Mouse (Mus musculus) heart, embryonic 16.5 days (tissue): ENCODE data around the gene Dph6. TPM values are rescaled to one million over a fixed set of nuclear protein-coding genes. Genes with fewer than 3 reads are reported as not detected.
"Not testable (repeated sequence)": the region's sequence is repeated elsewhere in the genome, so short reads cannot be mapped to it uniquely, and the experiment has no call there.

Experiments used
- ATAC-seq: fragments of 200-750 bp; cut with Nextera tagmentation; replicated peaks from 2 replicates; pipeline ENCODE4 v1.8.0; 2017; ENCODE audit warnings: moderate number of reproducible peaks; ENCODE audit not compliant: insufficient read depth, low FRiP score; ENCODE audit errors: extremely low read depth
- H3K27ac ChIP-seq: fragments of 300-500 bp; sonication (generic); 2 replicates; pipeline ENCODE4 v1.5.1; 2014; ENCODE audit warnings: mild to moderate bottlenecking, low read length, control low read depth, moderate library complexity
- H3K27me3 ChIP-seq: fragments of 300-500 bp; sonication (generic); 2 replicates; pipeline ENCODE4 v1.6.1; 2014; ENCODE audit warnings: low read length, mixed read lengths; ENCODE audit not compliant: control insufficient read depth, insufficient read depth
- H3K36me3 ChIP-seq: fragments of 300-500 bp; sonication (generic); 2 replicates; pipeline ENCODE4 v1.6.1; 2014; ENCODE audit not compliant: control insufficient read depth, insufficient read depth
- H3K4me1 ChIP-seq: fragments of 300-500 bp; sonication (generic); 2 replicates; pipeline ENCODE4 v1.6.1; 2014; ENCODE audit warnings: low read length, mixed read lengths; ENCODE audit not compliant: control insufficient read depth, insufficient read depth
- H3K4me2 ChIP-seq: fragments of 300-500 bp; sonication (generic); 2 replicates; pipeline ENCODE4 v1.6.1; 2014; ENCODE audit warnings: low read depth, mild to moderate bottlenecking, control low read depth, low read length
- H3K4me3 ChIP-seq: fragments of 300-500 bp; sonication (generic); 2 replicates; pipeline ENCODE4 v1.5.1; 2014; ENCODE audit warnings: mild to moderate bottlenecking, control low read depth, low read length
- H3K9ac ChIP-seq: fragments of 300-500 bp; sonication (generic); 2 replicates; pipeline ENCODE4 v1.6.1; 2014; ENCODE audit warnings: low read length, control low read depth
- H3K9me3 ChIP-seq: fragments of 300-500 bp; sonication (generic); replicated peaks from 2 replicates; pipeline ENCODE4 v1.6.1; 2016; ENCODE audit warnings: low read length; ENCODE audit not compliant: control insufficient read depth
- WGBS: fragments of 180-500 bp; shearing (Covaris S2); extraction: QIAGEN DNeasy Blood & Tissue Kit; methylation state at CpG from one replicate; pipeline ENCODE4 v1.1.7; 2014; 5-methylcytosine and 5-hydroxymethylcytosine counted together
- polyA plus RNA-seq: library from polyadenylated mRNA; unstranded; fragments of >200 nt; fragmentation: Nextera tagmentation; extraction: Ambion mirVana; gene quantifications from 2 replicates; pipeline ENCODE4 v1.2.1, GENCODE M21; 2015

Dph6 gene
- polyA plus RNA-seq, 1 experiment from 2014 or later, result 15.6 TPM

DNA sequence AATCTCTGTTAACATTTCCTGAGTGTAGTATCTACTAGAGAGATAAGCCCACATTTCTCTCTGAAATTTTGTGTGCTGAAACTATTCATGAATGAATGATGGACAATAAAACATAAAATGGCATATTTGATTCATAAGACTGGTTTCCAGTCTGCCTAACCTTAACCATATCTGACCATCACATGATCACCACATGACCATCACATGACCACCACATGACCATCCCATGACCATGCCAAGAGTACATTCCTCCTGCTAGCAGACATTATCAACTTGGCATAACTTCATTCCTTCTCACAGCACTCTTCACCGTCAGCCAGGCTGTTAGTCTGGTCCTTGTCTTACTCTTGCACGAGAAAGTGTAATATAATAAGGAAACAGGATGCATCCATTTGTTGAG, 10.9 kb downstream of the Dph6 start:
- Histone ChIP-seq H3K4me2 (no peak overlapping the region), H3K4me3 (no peak overlapping the region), H3K27ac (no peak overlapping the region), H3K9me3 (no peaks in the 10 kb centered on the region), H3K9ac (no peak overlapping the region), H3K36me3 (peaks cover 6% of the 10 kb centered on the region; the same call in 1 of the 2 replicates), H3K27me3 (no peaks in the 10 kb centered on the region), H3K4me1 (no peaks in the 10 kb centered on the region)
- ATAC-seq, result no peak
- 73% methylated on average over 2 of the region's 2 CpGs for WGBS

DNA sequence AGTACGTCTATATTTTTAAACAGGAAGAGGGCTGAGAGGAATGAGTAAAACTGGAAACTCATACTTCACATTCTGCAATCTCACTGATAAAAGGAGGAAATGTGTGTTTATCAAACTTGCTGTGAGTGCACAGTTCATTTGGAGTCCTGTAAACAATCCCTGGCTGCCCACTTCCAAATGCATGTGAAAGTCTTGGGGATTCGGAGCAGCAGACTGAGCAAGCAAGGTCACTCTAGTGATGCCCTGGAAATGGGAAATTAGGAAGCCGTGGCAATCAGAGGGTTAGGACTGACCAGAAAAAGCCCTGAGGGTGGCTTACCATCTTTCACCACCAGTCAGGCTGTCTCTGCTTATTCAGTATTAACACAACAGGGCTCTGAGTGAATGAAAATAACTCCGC, 30.1 kb downstream of the Dph6 start:
- no peak for ATAC-seq
- H3K27me3 ChIP-seq, result no peaks in the 10 kb centered on the region
- H3K4me1 ChIP-seq, result peaks cover 5% of the 10 kb centered on the region; the same call in 1 of the 2 replicates
- no peak overlapping the region for H3K4me2 ChIP-seq
- H3K4me3 ChIP-seq, result no peak overlapping the region
- H3K9me3 ChIP-seq, result no peaks in the 10 kb centered on the region
- H3K36me3 ChIP-seq, result no peaks in the 10 kb centered on the region
- H3K9ac ChIP-seq, result no peak overlapping the region
- 43% methylated on average over 4 of the region's 4 CpGs for WGBS
- no peak overlapping the region for H3K27ac ChIP-seq

DNA sequence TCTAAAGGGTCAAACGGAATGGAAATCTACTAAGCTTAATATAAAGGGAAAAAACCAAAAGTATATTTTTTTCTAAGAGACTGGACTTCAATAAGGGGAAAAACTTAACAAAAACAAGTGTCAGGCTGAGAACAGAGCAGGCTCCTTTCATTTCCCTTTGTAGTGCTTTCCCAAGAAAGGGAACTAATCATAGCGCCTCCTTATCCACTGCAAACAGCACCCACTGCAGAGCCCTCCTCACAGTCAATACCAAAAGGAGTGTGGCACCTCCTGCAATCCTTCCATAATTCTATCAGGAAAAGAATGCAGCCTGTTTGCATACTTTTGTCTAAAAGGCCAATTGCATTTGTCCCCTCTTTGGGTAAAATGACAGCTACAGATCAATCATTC, 32.2 kb downstream of the Dph6 start:
- no peak for ATAC-seq
- Histone ChIP-seq H3K4me2 (0 out of 2 replicates have a peak overlapping the region, but pooled peaks have one; percentile 12), H3K27me3 (no peaks in the 10 kb centered on the region), H3K4me1 (peaks cover 5% of the 10 kb centered on the region; the same call in 1 of the 2 replicates), H3K9ac (no peak overlapping the region), H3K36me3 (no peaks in the 10 kb centered on the region), H3K4me3 (no peak overlapping the region), H3K9me3 (no peaks in the 10 kb centered on the region), H3K27ac (no peak overlapping the region)
- WGBS, result 28% methylated on average over 2 of the region's 2 CpGs

DNA sequence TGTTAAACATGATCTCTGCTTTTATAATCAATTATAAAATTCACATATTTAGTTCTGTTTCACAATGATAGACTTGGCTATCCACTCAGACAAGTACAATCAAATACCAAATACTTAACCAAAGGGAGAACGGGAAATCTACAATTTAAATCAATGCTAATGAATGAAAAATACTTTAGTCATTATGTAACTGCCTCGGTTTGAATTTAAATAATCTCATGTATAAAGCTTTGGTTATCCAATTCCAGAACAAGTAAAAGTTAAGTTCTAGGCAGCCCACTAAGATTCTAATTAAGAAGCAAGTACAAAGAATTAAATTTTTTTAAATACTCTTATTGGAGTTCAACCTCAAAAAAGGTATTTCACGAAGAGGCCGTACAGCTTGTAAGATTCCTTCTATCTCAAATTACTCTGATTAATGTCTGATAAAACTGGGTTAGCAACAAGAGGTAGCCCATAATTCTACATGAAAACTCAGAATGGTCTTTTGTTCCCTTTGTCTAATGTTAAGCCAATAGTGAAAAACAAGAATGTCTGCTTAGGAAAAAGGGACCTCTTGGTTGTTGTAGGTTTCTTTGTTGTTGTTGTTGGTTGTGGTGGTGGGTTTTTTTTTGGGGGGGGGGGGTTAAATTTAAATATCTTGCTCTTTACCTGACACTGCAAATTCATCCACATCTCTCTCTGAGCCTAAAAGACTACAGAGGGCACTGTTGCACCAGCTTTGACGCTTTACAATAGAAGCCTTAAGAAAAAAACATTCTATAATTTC, 32.8 kb downstream of the Dph6 start:
- no peaks in the 10 kb centered on the region for H3K9me3 ChIP-seq

DNA sequence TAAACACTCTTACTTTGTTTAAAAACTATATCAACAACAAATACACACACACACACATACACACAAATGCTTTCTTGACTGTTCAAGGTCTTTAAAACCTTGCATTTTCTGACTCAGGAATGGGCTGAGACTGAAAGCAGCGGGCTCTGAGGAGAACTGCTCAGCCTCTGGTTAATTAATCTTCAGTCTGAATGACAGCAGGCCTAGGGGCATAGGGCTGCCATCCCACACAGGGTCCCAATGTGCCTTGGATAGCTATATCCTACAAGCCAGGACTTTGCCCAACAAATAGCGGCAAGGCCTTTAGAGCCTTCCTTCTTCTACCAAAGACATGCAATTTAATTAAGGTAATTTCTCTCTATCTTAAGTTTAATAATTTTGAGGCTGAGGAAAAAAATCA, 43.2 kb downstream of the Dph6 start:
- Histone ChIP-seq H3K9me3 (no peaks in the 10 kb centered on the region), H3K4me2 (no peak overlapping the region), H3K27me3 (no peaks in the 10 kb centered on the region), H3K9ac (no peak overlapping the region), H3K4me3 (no peak overlapping the region), H3K4me1 (no peaks in the 10 kb centered on the region), H3K27ac (no peak overlapping the region), H3K36me3 (no peaks in the 10 kb centered on the region)
- ATAC-seq, result no peak
- WGBS, result 79% methylated on average over 2 of the region's 2 CpGs

More for the DNA sequence above, 32.8 kb downstream of the Dph6 start:
- Histone ChIP-seq H3K4me3 (no peak overlapping the region), H3K27me3 (no peaks in the 10 kb centered on the region), H3K9ac (no peak overlapping the region), H3K27ac (no peak overlapping the region), H3K4me2 (no peak overlapping the region), H3K4me1 (peaks cover 5% of the 10 kb centered on the region; the same call in 1 of the 2 replicates), H3K36me3 (no peaks in the 10 kb centered on the region)
- 53% methylated on average over 5 of the region's 5 CpGs for WGBS
- ATAC-seq, result no peak

DNA sequence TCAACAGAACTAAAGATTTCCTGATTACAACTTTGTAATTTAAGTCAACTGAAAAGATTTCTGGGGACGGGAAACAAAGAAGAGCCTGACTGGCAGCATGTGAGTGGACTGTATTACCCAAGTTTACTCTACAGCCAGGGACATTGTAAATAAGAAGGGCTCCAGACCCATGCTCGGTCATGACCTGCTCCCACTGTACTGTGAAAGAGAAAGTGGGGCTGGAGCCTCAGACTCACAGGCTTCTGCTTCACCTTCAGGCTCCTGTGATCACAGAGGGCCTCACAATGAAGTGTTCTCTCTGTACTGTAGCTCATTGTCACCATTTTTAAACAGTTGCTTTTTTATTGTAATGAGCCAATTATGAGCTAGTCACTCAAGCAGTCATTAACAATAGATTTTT, 44.7 kb downstream of the Dph6 start:
- Histone ChIP-seq H3K27ac (no peak overlapping the region), H3K4me2 (no peak overlapping the region), H3K4me3 (no peak overlapping the region), H3K9ac (no peak overlapping the region), H3K27me3 (no peaks in the 10 kb centered on the region), H3K9me3 (no peaks in the 10 kb centered on the region), H3K4me1 (no peaks in the 10 kb centered on the region), H3K36me3 (no peaks in the 10 kb centered on the region)
- ATAC-seq, result no peak
- 65% methylated on average over 2 of the region's 2 CpGs for WGBS

DNA sequence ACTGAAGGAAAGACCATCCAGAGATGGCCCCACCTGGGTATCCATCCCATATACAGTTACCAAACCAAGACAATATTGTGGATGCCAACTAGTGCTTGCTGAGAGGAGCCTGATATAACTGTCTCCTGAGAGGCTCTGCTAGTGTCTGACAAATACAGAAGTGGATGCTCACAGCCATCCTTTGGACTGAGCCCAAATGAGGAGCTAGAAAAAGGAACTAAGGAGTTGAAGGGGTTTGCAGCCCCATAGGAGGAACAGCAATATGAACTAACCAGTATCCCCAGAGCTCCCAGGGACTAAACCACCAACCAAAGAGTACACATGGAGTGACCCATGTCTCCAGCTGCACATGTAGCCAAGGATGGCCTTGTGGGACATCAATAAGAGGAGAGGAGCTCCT, 49.6 kb downstream of the Dph6 start:
- not testable (repeated sequence) for H3K36me3 ChIP-seq, H3K27me3 ChIP-seq, H3K4me1 ChIP-seq, H3K4me3 ChIP-seq, ATAC-seq, H3K9me3 ChIP-seq, H3K9ac ChIP-seq, H3K27ac ChIP-seq, H3K4me2 ChIP-seq

DNA sequence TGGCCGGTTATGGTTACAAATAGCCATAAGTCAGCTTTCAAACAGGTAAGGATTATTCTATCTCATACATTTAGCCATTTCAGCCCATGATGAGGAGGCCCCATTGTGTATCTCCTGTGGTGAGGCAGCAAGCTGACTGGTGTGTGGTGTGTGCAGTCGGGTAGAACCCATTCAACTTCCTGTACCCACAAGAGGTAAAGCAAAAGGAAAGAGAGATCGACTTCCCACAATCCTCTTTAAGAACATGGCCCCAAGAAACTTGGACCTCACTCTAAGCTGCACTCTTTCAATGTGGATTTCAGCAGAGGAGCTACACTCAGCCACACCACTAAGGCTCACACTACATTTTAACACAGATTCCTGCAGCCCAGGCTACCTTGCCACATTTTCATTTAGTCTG, 53.6 kb downstream of the Dph6 start:
- H3K9me3 ChIP-seq, result no peaks in the 10 kb centered on the region
- H3K9ac ChIP-seq, result no peak overlapping the region
- no peak overlapping the region for H3K4me2 ChIP-seq
- no peak overlapping the region for H3K4me3 ChIP-seq
- H3K27me3 ChIP-seq, result no peaks in the 10 kb centered on the region
- no peaks in the 10 kb centered on the region for H3K4me1 ChIP-seq
- H3K36me3 ChIP-seq, result no peaks in the 10 kb centered on the region
- no peak overlapping the region for H3K27ac ChIP-seq
- no peak for ATAC-seq
- 83% methylated on average over 3 of the region's 3 CpGs for WGBS

DNA sequence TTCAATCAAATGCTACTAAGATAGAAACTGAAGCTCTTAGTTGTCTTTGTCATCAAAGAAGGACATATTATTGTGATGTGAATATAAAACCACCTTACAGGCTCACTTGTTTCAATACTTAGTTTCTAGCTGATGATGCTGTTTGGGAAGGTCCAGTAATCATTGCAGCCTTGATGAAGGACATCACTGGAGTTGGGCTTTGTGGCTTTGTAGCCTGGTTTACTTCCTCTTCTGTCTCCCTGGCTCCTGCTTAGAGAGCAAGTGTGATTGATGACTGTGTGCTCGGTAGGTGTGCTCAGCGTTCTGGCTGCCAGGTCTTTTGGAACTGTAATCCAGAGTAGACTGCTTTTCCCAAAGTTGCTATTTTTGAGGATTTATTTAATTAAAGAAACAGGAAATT, 55.0 kb downstream of the Dph6 start:
- no peaks in the 10 kb centered on the region for H3K27me3 ChIP-seq
- no peak overlapping the region for H3K4me3 ChIP-seq
- no peaks in the 10 kb centered on the region for H3K9me3 ChIP-seq
- no peak overlapping the region for H3K4me2 ChIP-seq
- no peak for ATAC-seq
- no peaks in the 10 kb centered on the region for H3K36me3 ChIP-seq
- WGBS, result 39% methylated on average over 2 of the region's 2 CpGs
- H3K9ac ChIP-seq, result no peak overlapping the region
- H3K27ac ChIP-seq, result no peak overlapping the region
- H3K4me1 ChIP-seq, result no peaks in the 10 kb centered on the region
